Mouse (Mus musculus): Measurements from ENCODE around the gene Elovl2.
"Not testable (repeated sequence)": the region's sequence is repeated elsewhere in the genome, so short reads cannot be mapped to it uniquely, and the experiment has no call there.

The Elovl2 gene

GRCm38 (mm10) chr13:41251667-41252066, 31.5 kb upstream of the Elovl2 start:
- Histone ChIP-seq H3K27me3 (ENCODE audit: insufficient read depth, low read length) (no peaks in the 10 kb centered on the region), H3K9me3 (ENCODE audit: low read length) (no peaks in the 10 kb centered on the region), H3K4me3 (replicated peaks; ENCODE audit: low read length) (0 out of 2 replicates have a peak overlapping the region, but pooled peaks have one; percentile 20), H3K4me1 (replicated peaks; ENCODE audit: low read depth, low read length) (peaks cover 41% of the 10 kb centered on the region), H3K36me3 (ENCODE audit: insufficient read depth, low read length) (no peaks in the 10 kb centered on the region)
- TF ChIP-seq POU5F1 (IDR thresholded peaks at IDR 0.05; ENCODE audit: borderline replicate concordance, low read length), result no peak
- TF ChIP-seq NANOG (IDR thresholded peaks at IDR 0.05; ENCODE audit: borderline replicate concordance, low read length), result no peak
- TF ChIP-seq CTCF (conservative IDR thresholded peaks at IDR 0.05; ENCODE audit: low read length), result no peak

- H3K9me3 ChIP-seq (ENCODE audit: low read length); H3K27me3 ChIP-seq (ENCODE audit: insufficient read depth, low read length); H3K36me3 ChIP-seq (ENCODE audit: insufficient read depth, low read length); H3K4me3 ChIP-seq (replicated peaks; ENCODE audit: low read length): not testable (repeated sequence)
- peaks cover 41% of the 10 kb centered on the region for H3K4me1 ChIP-seq (replicated peaks; ENCODE audit: low read depth, low read length)
These were observed 31.0 kb upstream of the Elovl2 start for GRCm38 (mm10) chr13:41251232-41251631.

GRCm38 (mm10) chr13:41250318-41250981, 30.2 kb upstream of the Elovl2 start:
- no peaks in the 10 kb centered on the region for H3K9me3 ChIP-seq (ENCODE audit: low read length)
- H3K27me3 ChIP-seq (ENCODE audit: insufficient read depth, low read length), result no peaks in the 10 kb centered on the region; the same call in 1 of the 2 replicates
- H3K4me3 ChIP-seq (replicated peaks; ENCODE audit: low read length), result peak overlapping the region; percentile 89
- peaks cover 41% of the 10 kb centered on the region for H3K4me1 ChIP-seq (replicated peaks; ENCODE audit: low read depth, low read length)
- TF ChIP-seq POU5F1 (IDR thresholded peaks at IDR 0.05; ENCODE audit: borderline replicate concordance, low read length) (no peak), CTCF (conservative IDR thresholded peaks at IDR 0.05; ENCODE audit: low read length) (no peak), NANOG (IDR thresholded peaks at IDR 0.05; ENCODE audit: borderline replicate concordance, low read length) (no peak)
- no peaks in the 10 kb centered on the region for H3K36me3 ChIP-seq (ENCODE audit: insufficient read depth, low read length)

- H3K27me3 ChIP-seq (ENCODE audit: insufficient read depth, low read length), result no peaks in the 10 kb centered on the region; the same call in 1 of the 2 replicates
- TF ChIP-seq POU5F1 (IDR thresholded peaks at IDR 0.05; ENCODE audit: borderline replicate concordance, low read length) (no peak), CTCF (conservative IDR thresholded peaks at IDR 0.05; ENCODE audit: low read length) (no peak), NANOG (IDR thresholded peaks at IDR 0.05; ENCODE audit: borderline replicate concordance, low read length) (no peak)
- no peaks in the 10 kb centered on the region for H3K36me3 ChIP-seq (ENCODE audit: insufficient read depth, low read length)
- peak within 1 kb of the TSS; percentile 89 for H3K4me3 ChIP-seq (replicated peaks; ENCODE audit: low read length)
- H3K4me1 ChIP-seq (replicated peaks; ENCODE audit: low read depth, low read length), result peaks cover 41% of the 10 kb centered on the region
- no peaks in the 10 kb centered on the region for H3K9me3 ChIP-seq (ENCODE audit: low read length)
These were observed 29.5 kb upstream of the Elovl2 start, which contains the start of gene Smim13 for GRCm38 (mm10) chr13:41249538-41250317. Gene Smim13 (plus strand): TSS chr13:41249844.

GRCm38 (mm10) chr13:41248751-41249520, 28.7 kb upstream of the Elovl2 start:
- Histone ChIP-seq H3K4me3 (replicated peaks; ENCODE audit: low read length) (peak overlapping the region; percentile 89), H3K9me3 (ENCODE audit: low read length) (no peaks in the 10 kb centered on the region), H3K27me3 (ENCODE audit: insufficient read depth, low read length) (no peaks in the 10 kb centered on the region; the same call in 1 of the 2 replicates), H3K36me3 (ENCODE audit: insufficient read depth, low read length) (no peaks in the 10 kb centered on the region), H3K4me1 (replicated peaks; ENCODE audit: low read depth, low read length) (peaks cover 41% of the 10 kb centered on the region)
- TF ChIP-seq POU5F1 (IDR thresholded peaks at IDR 0.05; ENCODE audit: borderline replicate concordance, low read length), result no peak
- no peak for TF ChIP-seq NANOG (IDR thresholded peaks at IDR 0.05; ENCODE audit: borderline replicate concordance, low read length)
- no peak for TF ChIP-seq CTCF (conservative IDR thresholded peaks at IDR 0.05; ENCODE audit: low read length)

- Histone ChIP-seq H3K4me3 (replicated peaks; ENCODE audit: low read length) (no peak overlapping the region), H3K9me3 (ENCODE audit: low read length) (no peaks in the 10 kb centered on the region), H3K27me3 (ENCODE audit: insufficient read depth, low read length) (peaks cover 3% of the 10 kb centered on the region; the same call in 1 of the 2 replicates), H3K36me3 (ENCODE audit: insufficient read depth, low read length) (no peaks in the 10 kb centered on the region), H3K4me1 (replicated peaks; ENCODE audit: low read depth, low read length) (peaks cover 12% of the 10 kb centered on the region)
- TF ChIP-seq POU5F1 (IDR thresholded peaks at IDR 0.05; ENCODE audit: borderline replicate concordance, low read length) (no peak), CTCF (conservative IDR thresholded peaks at IDR 0.05; ENCODE audit: low read length) (no peak), NANOG (IDR thresholded peaks at IDR 0.05; ENCODE audit: borderline replicate concordance, low read length) (no peak)
These were observed 24.2 kb upstream of the Elovl2 start for GRCm38 (mm10) chr13:41244306-41244830.

- H3K27me3 ChIP-seq (ENCODE audit: insufficient read depth, low read length), result peaks cover 3% of the 10 kb centered on the region; the same call in 1 of the 2 replicates
- H3K9me3 ChIP-seq (ENCODE audit: low read length), result no peaks in the 10 kb centered on the region
- H3K4me1 ChIP-seq (replicated peaks; ENCODE audit: low read depth, low read length), result peaks cover 3% of the 10 kb centered on the region; the same call in 1 of the 2 replicates
- H3K4me3 ChIP-seq (replicated peaks; ENCODE audit: low read length), result no peak overlapping the region
- no peak for TF ChIP-seq POU5F1 (IDR thresholded peaks at IDR 0.05; ENCODE audit: borderline replicate concordance, low read length)
- TF ChIP-seq NANOG (IDR thresholded peaks at IDR 0.05; ENCODE audit: borderline replicate concordance, low read length), result no peak
- TF ChIP-seq CTCF (conservative IDR thresholded peaks at IDR 0.05; ENCODE audit: low read length), result no peak
- H3K36me3 ChIP-seq (ENCODE audit: insufficient read depth, low read length), result no peaks in the 10 kb centered on the region
These were observed 21.4 kb upstream of the Elovl2 start for GRCm38 (mm10) chr13:41241557-41241956.

GRCm38 (mm10) chr13:41238805-41239130, 18.6 kb upstream of the Elovl2 start:
- peaks cover 17% of the 10 kb centered on the region for H3K27me3 ChIP-seq (ENCODE audit: insufficient read depth, low read length)
- H3K36me3 ChIP-seq (ENCODE audit: insufficient read depth, low read length), result no peaks in the 10 kb centered on the region
- TF ChIP-seq POU5F1 (IDR thresholded peaks at IDR 0.05; ENCODE audit: borderline replicate concordance, low read length), result no peak
- TF ChIP-seq NANOG (IDR thresholded peaks at IDR 0.05; ENCODE audit: borderline replicate concordance, low read length), result no peak
- TF ChIP-seq CTCF (conservative IDR thresholded peaks at IDR 0.05; ENCODE audit: low read length), result peak; percentile 64

More at GRCm38 (mm10) chr13:41238805-41239130, 18.6 kb upstream of the Elovl2 start:
- peaks cover 3% of the 10 kb centered on the region; the same call in 1 of the 2 replicates for H3K4me1 ChIP-seq (replicated peaks; ENCODE audit: low read depth, low read length)
- no peaks in the 10 kb centered on the region for H3K9me3 ChIP-seq (ENCODE audit: low read length)
- no peak overlapping the region for H3K4me3 ChIP-seq (replicated peaks; ENCODE audit: low read length)
